Mouse (Mus musculus): ENCODE measurements around the gene Gpr174. TPM values are rescaled to one million over a fixed set of nuclear protein-coding genes. Genes with fewer than 3 reads are reported as not detected.
A peak's percentile ranks its signal among the peaks of the same experiment; 100 is the strongest.
"Not testable (repeated sequence)": the region's sequence is repeated elsewhere in the genome, so short reads cannot be mapped to it uniquely, and the experiment has no call there.

Gpr174 gene
- polyA plus RNA-seq (2012; rRNA removed), result 0.11 and 0.18 TPM in 2 replicates

DNA sequence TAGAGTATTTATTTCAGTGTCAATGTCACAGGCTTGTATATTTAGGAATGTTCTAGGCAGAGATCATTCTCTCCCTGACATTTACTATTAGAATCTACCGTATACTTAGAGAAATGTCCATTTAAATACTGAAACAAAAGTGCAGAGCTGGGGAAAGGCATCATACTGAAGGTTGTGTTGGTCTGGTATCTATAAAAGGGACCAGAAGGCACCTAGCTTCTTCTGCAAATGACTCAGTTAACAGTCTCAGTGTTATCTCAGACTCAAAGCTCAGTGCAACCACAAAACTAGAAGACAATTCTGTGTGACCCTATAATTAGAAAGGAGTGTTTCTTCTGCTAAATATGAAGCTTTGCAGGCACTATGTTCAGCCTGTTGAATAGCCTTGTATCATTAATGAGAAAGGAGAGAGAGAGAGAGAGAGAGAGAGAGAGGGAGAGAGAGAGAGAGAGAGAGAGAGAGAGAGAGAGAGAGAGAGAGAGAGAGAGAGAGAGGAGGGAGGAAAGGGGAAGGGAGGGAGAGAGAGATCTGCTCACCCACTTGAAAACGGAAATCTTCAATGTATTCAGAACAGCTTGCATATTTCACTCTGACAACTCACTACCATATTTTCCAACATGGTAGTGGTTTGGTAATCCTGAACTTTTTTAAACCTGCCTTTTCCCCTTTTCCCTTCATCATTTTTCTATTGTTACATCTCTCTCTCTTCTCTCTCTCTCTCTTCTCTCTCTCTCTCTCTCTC is at the start of gene Gpr174:
Gene Gpr174 (plus strand): TSS at position 393 of the 742 bp plus-strand sequence.
- no peak for DNase-seq (ENCODE audit: extremely low spot score in 1 of 2, low spot score in 1 of 2)

DNA sequence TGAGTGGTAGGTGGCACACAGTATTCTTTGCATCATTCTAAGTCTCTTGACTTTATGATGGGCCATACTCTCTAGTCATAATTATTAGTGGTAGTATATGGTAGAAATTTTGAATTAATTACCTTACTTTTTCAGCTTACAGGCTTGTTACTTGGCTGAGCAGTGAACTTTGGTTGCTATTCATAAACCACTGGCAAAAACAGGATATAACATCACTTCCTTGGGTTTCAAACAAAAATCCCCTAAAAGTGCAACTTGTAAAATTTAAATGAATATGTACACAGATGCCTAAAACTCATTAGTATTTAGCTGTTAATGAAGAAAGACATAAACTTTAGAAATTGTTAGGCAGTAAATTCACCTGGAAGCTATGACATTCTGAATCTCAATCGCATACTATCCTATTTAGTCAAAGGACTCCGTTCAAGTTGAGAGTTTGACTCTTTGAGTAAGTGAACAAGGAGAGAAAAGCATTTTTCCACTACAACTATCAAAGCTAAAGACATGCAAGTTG is 38.0 kb upstream of the Gpr174 start:
- DNase-seq (ENCODE audit: extremely low spot score in 1 of 2, low spot score in 1 of 2), result no peak

DNA sequence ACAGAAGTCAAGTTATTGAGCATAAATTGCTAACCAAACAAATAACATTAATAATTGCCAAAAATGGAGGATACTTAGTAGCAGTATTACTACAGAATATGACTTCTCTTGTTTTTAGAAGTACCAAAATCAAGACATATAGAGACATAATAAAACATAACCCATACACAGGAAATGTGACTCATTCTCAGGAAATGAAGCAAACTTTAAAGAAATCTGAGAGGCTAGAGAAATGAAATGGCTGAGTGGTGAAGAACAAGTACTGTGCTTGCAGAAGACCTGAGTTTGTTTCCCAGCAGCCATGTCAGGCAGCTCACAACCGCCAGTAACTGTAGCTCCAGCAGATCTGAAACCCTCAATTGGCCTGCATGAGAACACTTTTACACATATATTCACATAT is 30.8 kb upstream of the Gpr174 start:
- DNase-seq (ENCODE audit: extremely low spot score in 1 of 2, low spot score in 1 of 2), result no peak

DNA sequence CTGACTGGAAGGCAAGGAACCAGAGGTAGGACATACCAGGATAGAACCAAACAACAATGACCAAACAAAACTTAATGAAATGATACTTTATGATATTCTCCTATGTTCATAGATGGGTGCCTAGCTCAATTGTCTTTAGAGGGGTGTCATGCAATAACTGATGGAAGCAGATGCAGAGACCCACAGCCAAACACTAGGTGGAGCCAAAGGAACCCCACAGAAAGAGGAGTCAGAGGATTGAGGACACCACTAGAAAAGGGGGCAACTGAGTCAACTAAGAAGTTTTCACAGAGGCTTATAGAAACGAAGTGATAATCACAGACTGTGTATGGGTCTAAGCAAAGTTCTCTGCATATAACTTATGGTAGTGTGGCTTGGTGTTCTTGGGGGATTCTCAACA is 24.5 kb upstream of the Gpr174 start:
- no peak for DNase-seq (ENCODE audit: extremely low spot score in 1 of 2, low spot score in 1 of 2)

DNA sequence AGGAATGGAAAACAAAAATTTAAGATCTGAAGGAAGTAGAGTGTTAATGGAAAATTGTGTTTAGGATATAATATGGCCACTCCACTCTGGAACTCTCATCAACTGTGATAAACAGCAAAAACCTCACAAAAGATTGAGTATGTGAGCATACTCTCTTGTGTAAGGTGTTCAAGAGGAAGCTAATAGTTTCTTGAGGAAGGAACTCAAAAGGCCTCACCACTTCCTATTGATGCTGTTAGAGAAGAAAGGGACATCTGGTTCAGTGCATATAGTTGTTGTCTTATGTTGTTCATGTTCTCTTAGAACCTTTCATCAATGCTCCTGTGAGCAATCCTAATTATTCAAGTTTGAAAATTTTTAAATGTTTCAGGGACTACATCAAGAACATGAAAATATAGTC is 21.0 kb upstream of the Gpr174 start:
- DNase-seq (ENCODE audit: extremely low spot score in 1 of 2, low spot score in 1 of 2), result no peak

DNA sequence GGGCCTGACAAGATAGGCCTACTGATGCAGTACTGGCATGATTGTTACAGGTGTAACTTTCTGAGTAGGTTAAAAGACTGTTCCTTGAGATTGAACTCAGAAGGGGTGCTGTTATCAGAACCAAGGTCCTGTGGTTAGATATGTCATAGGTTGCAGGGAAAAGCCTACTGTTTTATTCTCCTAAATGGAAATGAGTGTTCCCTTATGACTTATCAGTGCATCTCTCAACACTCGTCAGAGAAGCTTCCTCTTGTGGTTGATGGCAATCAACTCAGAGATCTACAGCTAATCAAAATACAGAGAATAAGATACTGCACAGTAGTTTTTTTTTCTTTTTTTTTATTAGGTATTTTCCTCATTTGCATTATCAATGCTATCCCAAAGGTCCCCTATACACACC is 19.2 kb upstream of the Gpr174 start:
- no peak for DNase-seq (ENCODE audit: extremely low spot score in 1 of 2, low spot score in 1 of 2)

DNA sequence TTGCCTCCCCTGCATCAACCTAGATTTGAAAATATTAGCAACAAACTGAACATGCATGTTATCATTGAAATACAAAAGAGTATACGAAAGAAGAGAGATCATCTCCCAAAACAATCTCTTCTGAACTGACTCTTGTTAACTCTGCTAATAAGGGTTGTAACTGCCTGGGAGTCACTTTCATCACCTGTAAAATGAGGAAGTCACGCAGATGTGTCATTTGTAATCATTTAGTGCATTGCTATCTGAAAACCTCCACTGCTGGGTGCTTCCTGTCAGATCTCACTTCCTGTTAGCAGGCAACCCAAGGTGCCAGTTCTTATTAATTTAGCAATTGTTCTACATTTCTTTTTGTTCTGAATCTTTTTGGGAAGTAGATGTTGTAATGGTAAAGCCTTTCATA is 5.3 kb upstream of the Gpr174 start:
- no peak for DNase-seq (ENCODE audit: extremely low spot score in 1 of 2, low spot score in 1 of 2)

DNA sequence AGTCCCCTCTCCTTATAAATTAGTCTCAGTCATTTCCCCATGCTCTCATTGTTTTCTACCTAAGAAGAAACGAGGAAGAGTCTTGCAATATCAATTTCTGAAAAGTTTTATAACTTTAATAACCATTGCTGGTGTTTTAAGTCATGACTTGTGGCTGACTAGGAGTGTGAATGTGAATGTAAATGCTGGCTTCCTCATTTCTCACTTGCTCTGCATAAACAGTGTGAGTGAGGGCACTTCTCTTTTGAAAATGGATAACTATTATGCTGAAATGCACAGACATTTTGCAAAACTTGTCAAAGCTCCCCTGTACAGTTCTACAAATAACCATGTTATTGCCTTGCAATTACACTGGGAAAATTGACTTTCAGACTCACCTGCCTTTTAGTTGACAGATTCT is 8.9 kb downstream of the Gpr174 start:
- no peak for DNase-seq (ENCODE audit: extremely low spot score in 1 of 2, low spot score in 1 of 2)

DNA sequence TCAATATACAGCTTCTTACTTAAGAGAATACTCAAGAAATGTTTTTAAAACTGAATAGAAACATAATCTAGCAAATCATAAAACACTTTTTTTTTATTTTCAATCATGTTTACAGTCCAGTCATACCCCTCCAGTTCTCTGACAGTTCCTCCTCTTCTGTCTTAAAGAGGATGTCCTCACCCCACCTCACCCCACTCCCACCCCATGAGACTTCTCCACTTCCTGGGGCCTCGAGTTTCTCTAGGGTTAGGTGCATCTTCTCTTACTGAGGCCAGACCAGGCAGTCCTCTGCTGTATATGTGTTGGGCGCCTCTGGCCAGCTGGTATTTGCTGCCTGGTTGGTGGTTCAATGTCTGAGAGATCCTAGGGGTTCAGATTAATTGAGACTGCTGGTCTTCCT is 21.9 kb downstream of the Gpr174 start:
- DNase-seq (ENCODE audit: extremely low spot score in 1 of 2, low spot score in 1 of 2), result no peak

DNA sequence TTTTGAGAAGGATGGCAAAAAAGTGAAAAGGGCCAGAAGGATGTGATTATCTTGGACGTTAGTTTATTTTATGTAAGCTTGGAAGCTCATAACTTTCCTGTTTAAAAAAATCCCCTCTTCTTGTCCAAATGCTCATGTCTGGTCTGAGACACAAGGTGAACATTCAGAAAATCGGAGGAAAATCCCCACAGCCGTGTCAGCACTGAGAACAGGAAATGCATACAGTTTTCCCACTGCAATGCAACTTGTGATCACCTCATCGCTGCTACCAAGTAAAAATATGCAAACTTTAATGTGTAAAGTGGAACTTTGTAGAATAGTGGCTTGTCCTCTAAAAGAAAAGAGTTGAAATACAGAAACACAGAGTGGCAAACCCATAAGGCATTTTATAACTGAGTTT is 28.5 kb downstream of the Gpr174 start:
- DNase-seq (ENCODE audit: extremely low spot score in 1 of 2, low spot score in 1 of 2), result no peak

DNA sequence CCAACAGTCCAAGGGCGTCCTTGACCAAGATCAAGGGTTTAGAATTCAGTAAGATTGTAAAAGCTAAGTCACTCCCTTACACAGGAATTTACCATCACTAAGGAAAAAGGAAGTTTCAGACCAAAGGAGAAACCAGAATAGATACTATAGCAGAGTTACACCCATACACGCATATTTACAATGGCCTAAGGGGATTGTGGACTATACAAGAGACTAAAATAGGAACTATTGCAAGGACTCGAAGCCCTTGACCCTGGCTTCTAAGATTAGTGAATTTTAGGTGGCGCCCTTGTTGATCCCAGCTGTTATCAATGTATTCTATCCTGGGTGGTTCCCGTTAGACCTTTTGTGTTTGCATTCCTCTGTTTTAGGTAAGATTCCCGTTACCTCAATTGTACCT is 42.2 kb downstream of the Gpr174 start:
- not testable (repeated sequence) for DNase-seq (ENCODE audit: extremely low spot score in 1 of 2, low spot score in 1 of 2)

DNA sequence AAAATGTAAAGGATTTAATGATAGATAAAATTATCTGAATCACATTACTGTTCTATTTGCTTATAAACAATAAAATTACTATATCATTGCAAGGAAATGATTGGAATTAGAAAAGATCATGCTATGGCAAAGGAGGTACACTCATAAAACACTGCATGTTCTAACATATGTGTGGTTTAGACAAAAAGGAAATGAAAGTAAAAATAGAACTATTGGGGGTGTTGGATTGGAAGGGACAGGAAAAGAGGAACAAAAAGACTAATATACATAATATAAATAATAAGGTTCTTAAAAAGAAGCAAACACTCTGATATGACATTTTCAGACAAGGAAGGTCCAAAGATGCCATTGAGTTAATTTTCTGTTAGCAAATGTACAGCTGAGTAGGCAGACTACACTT is 43.1 kb downstream of the Gpr174 start:
- no peak for DNase-seq (ENCODE audit: extremely low spot score in 1 of 2, low spot score in 1 of 2)

DNA sequence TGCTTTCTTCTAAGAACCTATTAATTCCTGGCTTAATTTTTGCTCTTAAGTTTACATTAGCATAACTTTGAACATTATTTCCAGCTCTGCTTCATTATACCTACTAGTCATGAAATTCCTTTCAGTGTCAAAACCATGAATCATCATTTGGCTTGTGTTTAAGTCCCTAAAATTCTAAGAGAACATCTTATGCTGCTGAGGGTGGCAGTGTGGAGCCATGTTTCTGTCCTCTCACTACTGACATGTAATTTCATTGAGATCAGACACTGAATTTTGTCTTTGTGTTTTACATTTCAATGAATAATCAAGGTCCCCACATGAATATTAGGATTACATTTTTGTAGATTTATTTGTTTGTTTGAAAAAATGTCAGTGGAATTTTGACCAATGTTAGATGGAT is 50.8 kb downstream of the Gpr174 start:
- DNase-seq (ENCODE audit: extremely low spot score in 1 of 2, low spot score in 1 of 2), result peak in 1 of 2 experiments; percentile 10

DNA sequence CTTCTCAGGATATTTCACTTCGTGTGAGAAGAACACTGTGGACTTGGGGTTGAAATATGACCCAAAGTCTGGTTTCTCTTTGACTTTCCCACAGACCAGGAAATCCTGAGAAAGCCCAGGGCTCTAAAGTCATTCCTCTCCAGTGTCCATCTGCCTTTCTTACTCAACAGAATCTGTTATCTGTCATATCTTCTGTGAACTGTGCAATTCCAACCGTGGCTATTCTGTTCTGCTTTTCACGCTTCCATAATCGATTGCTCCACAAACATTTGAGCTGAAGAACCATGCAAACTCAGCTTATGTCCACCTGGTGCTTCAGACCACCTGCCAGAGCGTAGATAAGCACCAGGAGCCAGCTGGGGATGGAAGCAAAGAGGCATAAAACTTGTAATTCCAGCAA is 56.9 kb downstream of the Gpr174 start:
- no peak for DNase-seq (ENCODE audit: extremely low spot score in 1 of 2, low spot score in 1 of 2)

DNA sequence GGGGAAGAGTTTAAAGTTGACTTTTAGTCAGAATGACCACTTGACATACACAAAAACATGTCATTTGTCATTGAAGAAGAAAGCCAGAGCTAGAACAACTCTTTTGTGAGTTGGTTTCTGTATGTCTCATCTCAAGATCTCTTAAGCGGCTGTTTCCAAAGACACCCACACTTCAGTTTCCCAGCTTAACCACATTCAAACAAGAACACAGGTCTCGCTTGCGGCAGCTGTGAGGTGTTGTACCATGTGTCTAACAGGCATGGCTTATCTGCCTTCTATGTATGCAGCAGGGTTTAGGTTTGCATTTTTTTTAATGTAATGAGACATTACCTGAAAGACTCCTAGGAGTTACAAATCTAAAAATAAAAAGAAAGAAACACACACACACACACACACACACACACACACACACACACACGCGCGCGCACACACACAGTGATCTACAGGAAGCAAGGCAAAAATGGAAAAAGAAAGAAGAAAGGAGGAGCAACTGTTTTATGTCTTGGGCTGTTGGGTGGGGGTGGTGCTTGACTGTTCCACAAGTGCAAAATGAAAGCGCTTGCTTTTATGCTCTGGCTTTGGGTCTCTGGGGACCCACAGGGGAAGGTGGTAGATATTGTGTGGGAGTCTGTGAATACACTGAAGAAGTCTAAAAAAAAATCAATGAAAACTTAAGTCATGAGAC is 70.2 kb downstream of the Gpr174 start:
- DNase-seq (ENCODE audit: extremely low spot score in 1 of 2, low spot score in 1 of 2), result no peak

DNA sequence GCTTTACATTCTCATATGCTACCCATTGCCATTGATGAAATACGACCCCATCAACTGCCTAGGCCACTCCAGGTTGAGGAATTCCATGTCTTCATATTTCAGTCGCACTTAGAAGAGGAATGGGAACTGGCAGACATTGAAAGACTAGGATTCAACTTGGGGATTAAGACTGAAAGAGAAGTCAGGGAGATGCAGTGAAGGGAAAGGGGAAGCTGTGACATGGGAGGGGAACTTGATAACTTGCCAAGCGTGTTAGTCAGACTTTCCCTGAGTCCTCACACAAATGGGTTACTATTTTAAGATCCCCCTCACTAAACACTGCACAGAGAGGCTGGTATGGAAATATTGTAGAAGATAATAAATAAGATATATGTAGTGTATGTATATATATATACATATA is 74.2 kb downstream of the Gpr174 start:
- peak in 1 of 2 experiments; percentile 3 for DNase-seq (ENCODE audit: extremely low spot score in 1 of 2, low spot score in 1 of 2)

DNA sequence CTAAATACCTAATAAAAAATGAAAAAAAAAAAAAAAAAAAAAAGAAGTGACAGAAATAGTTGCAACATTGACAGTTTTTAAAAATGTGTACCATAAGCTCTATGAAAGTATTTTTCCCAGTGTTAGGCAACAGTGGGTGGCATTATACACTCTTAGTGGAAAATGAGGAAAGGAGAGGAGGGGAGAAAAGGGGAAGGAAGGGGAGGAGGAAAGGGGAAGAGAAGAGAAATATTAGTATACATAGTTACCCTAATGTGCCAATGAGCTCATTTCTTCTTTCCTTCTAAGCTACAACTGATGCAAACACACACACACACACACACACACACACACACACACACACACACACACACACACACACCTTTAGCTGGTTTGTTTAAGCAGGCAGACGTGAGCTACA is 80.9 kb downstream of the Gpr174 start:
- no peak for DNase-seq (ENCODE audit: extremely low spot score in 1 of 2, low spot score in 1 of 2)

DNA sequence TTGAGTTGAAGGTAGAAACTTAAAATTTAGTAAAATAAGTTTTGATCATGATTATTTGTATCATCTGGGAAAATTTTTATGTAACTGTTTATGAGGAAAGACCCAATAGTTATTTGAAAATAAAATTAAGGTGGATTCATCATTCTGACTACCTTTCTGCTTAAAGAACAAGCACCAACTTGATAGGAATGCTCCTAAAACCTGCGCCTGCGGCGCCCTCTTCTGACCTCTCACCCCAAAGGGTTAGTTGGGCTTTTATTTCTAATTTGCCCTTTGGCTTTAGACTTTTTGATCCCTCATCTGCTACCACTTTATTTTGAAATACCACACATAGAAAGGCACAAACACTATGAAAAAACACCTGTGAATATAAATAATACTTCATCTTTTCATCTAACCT is 86.3 kb downstream of the Gpr174 start:
- no peak for DNase-seq (ENCODE audit: extremely low spot score in 1 of 2, low spot score in 1 of 2)

Measured in frontal cortex, adult 2 months (tissue).